Mouse (Mus musculus): ENCODE results near the gene Fbxl16. TPM values are rescaled to one million over a fixed set of nuclear protein-coding genes. Genes with fewer than 3 reads are reported as not detected.

Fbxl16 gene
- total and polyA plus RNA-seq, 3 experiments: not detected

DNA sequence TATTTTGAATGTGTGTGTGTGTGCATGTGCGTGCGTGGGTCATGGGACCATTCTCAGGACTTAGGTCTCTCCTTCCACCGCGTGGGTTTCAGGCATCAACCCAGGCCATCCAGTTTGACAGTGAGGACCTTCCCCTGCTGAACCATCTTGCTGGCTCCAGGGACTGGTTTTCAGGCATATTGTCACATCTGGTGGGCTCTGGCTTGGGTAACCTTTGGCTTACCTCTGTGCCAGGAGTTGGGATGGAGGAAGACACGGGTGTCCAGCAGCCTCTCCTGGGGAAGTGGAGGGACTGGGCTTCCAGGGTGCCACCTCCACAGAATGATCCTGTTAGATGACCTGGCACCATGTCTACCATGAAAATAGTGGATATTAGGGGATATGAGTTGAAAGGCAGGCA, 30.9 kb upstream of the Fbxl16 start:
- H3K4me3 ChIP-seq (replicated peaks in 1 of 3; ENCODE audit: low read depth in 2 of 3, low read length in 2 of 3, poor library complexity in 1 of 3): no peak overlapping the region
- dilution Hi-C loops (cut with MboI; ENCODE audit: extremely low pct_ligation_motif_present, extremely low pct_unique_long_range_greater_than_20kb, low sequenced_read_pairs): no loop called here
- H3K9me3 ChIP-seq (replicated peaks; ENCODE audit: low read length): no peaks in the 10 kb centered on the region
- H3K27me3 ChIP-seq (replicated peaks): peaks cover 2% of the 10 kb centered on the region
- DNase-seq (ENCODE audit: extremely low read depth): no peak
- no peak overlapping the region for H3K4me2 ChIP-seq (ENCODE audit: insufficient read depth, low read depth, poor library complexity, severe bottlenecking)
- no peak overlapping the region for H3K27ac ChIP-seq (ENCODE audit: insufficient read depth, low read depth)
- in situ Hi-C loops (cut with MboI; ENCODE audit: low pct_ligation_motif_present, low pct_unique_long_range_greater_than_20kb, low sequenced_read_pairs): no loop called here
- TF ChIP-seq IRF4 (IDR thresholded peaks at IDR 0.05; ENCODE audit: low read depth, low read length) (no peak), NELFE (IDR thresholded peaks at IDR 0.05; ENCODE audit: low read depth, low read length) (no peak)
- 0 out of 2 replicates have a peak, but pooled peaks cover 3% of the 10 kb centered on the region for H3K79me2 ChIP-seq (replicated peaks; ENCODE audit: control insufficient read depth, extremely low read depth, insufficient read depth, poor library complexity, severe bottlenecking)
- H3K4me1 ChIP-seq (ENCODE audit: control insufficient read depth in 1 of 2, insufficient read depth in 2 of 2): peaks cover 6 to 18% of the 10 kb centered on the region in 2 experiments; a peak in 3 of 4 replicates
- H3K9ac ChIP-seq (ENCODE audit: insufficient read depth, low read depth): no peak overlapping the region
- peaks cover 58 to 74% of the 10 kb centered on the region in 2 experiments for H3K36me3 ChIP-seq (replicated peaks in 1 of 2; ENCODE audit: control insufficient read depth in 1 of 2, insufficient read depth in 1 of 2, low read length in 1 of 2)

GRCm38 (mm10) chr17:25781339-25781738, 27.5 kb upstream of the Fbxl16 start:
- Histone ChIP-seq H3K9ac (ENCODE audit: insufficient read depth, low read depth) (no peak overlapping the region), H3K36me3 (replicated peaks in 1 of 2; ENCODE audit: control insufficient read depth in 1 of 2, insufficient read depth in 1 of 2, low read length in 1 of 2) (peaks cover 73 to 79% of the 10 kb centered on the region in 2 experiments), H3K27me3 (replicated peaks) (no peaks in the 10 kb centered on the region), H3K4me3 (replicated peaks in 1 of 3; ENCODE audit: low read depth in 2 of 3, low read length in 2 of 3, poor library complexity in 1 of 3) (no peak overlapping the region), H3K9me3 (replicated peaks; ENCODE audit: low read length) (no peaks in the 10 kb centered on the region), H3K4me1 (ENCODE audit: control insufficient read depth in 1 of 2, insufficient read depth in 2 of 2) (peaks cover 11 to 16% of the 10 kb centered on the region in 2 experiments), H3K27ac (ENCODE audit: insufficient read depth, low read depth) (no peak overlapping the region), H3K79me2 (replicated peaks; ENCODE audit: control insufficient read depth, extremely low read depth, insufficient read depth, poor library complexity, severe bottlenecking) (no peaks in the 10 kb centered on the region), H3K4me2 (ENCODE audit: insufficient read depth, low read depth, poor library complexity, severe bottlenecking) (no peak overlapping the region)
- in situ Hi-C loops (cut with MboI; ENCODE audit: low pct_ligation_motif_present, low pct_unique_long_range_greater_than_20kb, low sequenced_read_pairs) (no loop called here), dilution Hi-C loops (cut with MboI; ENCODE audit: extremely low pct_ligation_motif_present, extremely low pct_unique_long_range_greater_than_20kb, low sequenced_read_pairs) (no loop called here)
- no peak for DNase-seq (ENCODE audit: extremely low read depth)
- no peak for TF ChIP-seq POLR2AphosphoS2 (IDR thresholded peaks at IDR 0.05; ENCODE audit: low read depth, low read length)
- TF ChIP-seq ZKSCAN1 (IDR thresholded peaks at IDR 0.05; ENCODE audit: borderline replicate concordance, low read depth, low read length): no peak
- no peak for TF ChIP-seq JUN (IDR thresholded peaks at IDR 0.05; ENCODE audit: insufficient read depth, low read depth, low read length)
- TF ChIP-seq NRF1 (IDR thresholded peaks at IDR 0.05; ENCODE audit: low read depth, low read length): no peak
- TF ChIP-seq TBP (conservative IDR thresholded peaks at IDR 0.05; ENCODE audit: low read depth, low read length): no peak
- TF ChIP-seq CHD1 (IDR thresholded peaks at IDR 0.05; ENCODE audit: low read depth, low read length): no peak
- no peak for TF ChIP-seq USF2 (conservative IDR thresholded peaks at IDR 0.05; ENCODE audit: low read depth, low read length)
- no peak for TF ChIP-seq MYC (IDR thresholded peaks at IDR 0.05; ENCODE audit: low read depth, low read length)
- no peak for TF ChIP-seq MAZ (IDR thresholded peaks at IDR 0.05; ENCODE audit: low read depth, low read length)
- no peak for TF ChIP-seq CHD2 (IDR thresholded peaks at IDR 0.05; ENCODE audit: low read length)
- TF ChIP-seq HCFC1 (IDR thresholded peaks at IDR 0.05; ENCODE audit: low read depth, low read length): no peak
- TF ChIP-seq ELF1 (IDR thresholded peaks at IDR 0.05; ENCODE audit: low read depth, low read length): no peak

DNA sequence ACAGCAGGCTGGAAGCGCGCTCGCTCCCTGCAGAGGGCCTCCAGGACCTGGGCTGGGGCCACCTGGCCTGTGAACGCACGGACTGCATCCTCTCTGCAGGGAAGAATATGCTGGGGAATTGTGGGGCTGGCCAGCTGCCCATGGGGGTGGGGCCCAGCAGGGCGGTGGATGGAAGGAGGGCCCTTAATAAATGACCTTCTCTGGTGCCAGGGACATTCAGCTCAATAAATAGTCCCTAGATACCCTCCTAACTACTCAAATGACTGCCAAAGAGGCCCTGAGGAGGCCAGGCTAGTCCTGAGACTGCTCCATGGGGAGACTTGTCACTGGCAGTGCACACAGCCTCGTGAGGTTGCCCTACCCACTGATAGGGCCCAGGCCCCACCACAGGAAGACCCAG, 25.8 kb upstream of the Fbxl16 start:
- H3K9me3 ChIP-seq (replicated peaks; ENCODE audit: low read length): no peaks in the 10 kb centered on the region
- in situ Hi-C loops (cut with MboI; ENCODE audit: low pct_ligation_motif_present, low pct_unique_long_range_greater_than_20kb, low sequenced_read_pairs): no loop called here
- H3K9ac ChIP-seq (ENCODE audit: insufficient read depth, low read depth): no peak overlapping the region
- dilution Hi-C loops (cut with MboI; ENCODE audit: extremely low pct_ligation_motif_present, extremely low pct_unique_long_range_greater_than_20kb, low sequenced_read_pairs): no loop called here
- no peak overlapping the region for H3K27ac ChIP-seq (ENCODE audit: insufficient read depth, low read depth)
- H3K4me3 ChIP-seq (replicated peaks in 1 of 3; ENCODE audit: low read depth in 2 of 3, low read length in 2 of 3, poor library complexity in 1 of 3): no peak overlapping the region
- peaks cover 11 to 16% of the 10 kb centered on the region in 2 experiments for H3K4me1 ChIP-seq (ENCODE audit: control insufficient read depth in 1 of 2, insufficient read depth in 2 of 2)
- H3K79me2 ChIP-seq (replicated peaks; ENCODE audit: control insufficient read depth, extremely low read depth, insufficient read depth, poor library complexity, severe bottlenecking): no peaks in the 10 kb centered on the region
- H3K36me3 ChIP-seq (replicated peaks in 1 of 2; ENCODE audit: control insufficient read depth in 1 of 2, insufficient read depth in 1 of 2, low read length in 1 of 2): peaks cover 66 to 83% of the 10 kb centered on the region in 2 experiments
- TF ChIP-seq MAX (IDR thresholded peaks at IDR 0.05; ENCODE audit: low read length) (no peak), MAFK (IDR thresholded peaks at IDR 0.05; ENCODE audit: insufficient replicate concordance, low read length) (no peak), ZMIZ1 (IDR thresholded peaks at IDR 0.05; ENCODE audit: low read depth, low read length) (0 out of 2 replicates have a peak, but pooled peaks have one; percentile 18)
- H3K27me3 ChIP-seq (replicated peaks): no peaks in the 10 kb centered on the region
- no peak for DNase-seq (ENCODE audit: extremely low read depth)
- H3K4me2 ChIP-seq (ENCODE audit: insufficient read depth, low read depth, poor library complexity, severe bottlenecking): no peak overlapping the region

Measured in CH12.LX (cell line).